Mouse (Mus musculus): ENCODE measurements at regions not wholly inside any gene's neighbourhood (a gene's known extent, or its start where the extent isn't known, plus 50 kb on each side); places are given as distances from the start of the nearest gene placed in this dataset.

GRCm38 (mm10) chr5:50125676-50126075 is 66.9 kb upstream of the Adgra3 start:
- no peak for DNase-seq

- no peak for DNase-seq
These were observed 64.0 kb upstream of the Adgra3 start for GRCm38 (mm10) chr5:50122829-50123241.

- DNase-seq = no peak
These were observed 61.1 kb upstream of the Adgra3 start for GRCm38 (mm10) chr5:50119860-50120259.

Small RNA genes lying in the stretch of these regions (microRNA-seq; reads per million reads assigned to microRNA genes)
- gene Mir8117 = 0 reads per million in 2 experiments

Data from heart, postnatal 4 days (tissue).